Mouse (Mus musculus) liver, adult (tissue): ENCODE data around the gene Kcnc1.

Experiments used
- GATA4 ChIP-seq: IDR thresholded peaks from 2 replicates; pipeline ENCODE4 v1.6.1; 2014; ENCODE audit warnings: mild to moderate bottlenecking, low read length; ENCODE audit not compliant: insufficient replicate concordance

Kcnc1 gene

GRCm38 (mm10) chr7:46396231-46396927 lies at the start of gene Kcnc1:
TSS of gene Kcnc1 (plus strand) at chr7:46396497.
- no peak for TF ChIP-seq GATA4

- no peak for TF ChIP-seq GATA4
Observed at GRCm38 (mm10) chr7:46347692-46348091, 48.6 kb upstream of the Kcnc1 start.

- no peak for TF ChIP-seq GATA4
Observed at GRCm38 (mm10) chr7:46348813-46349212, 47.5 kb upstream of the Kcnc1 start.

GRCm38 (mm10) chr7:46350119-46350702 lies 46.1 kb upstream of the Kcnc1 start:
- no peak for TF ChIP-seq GATA4

- no peak for TF ChIP-seq GATA4
Observed at GRCm38 (mm10) chr7:46352748-46353147, 43.5 kb upstream of the Kcnc1 start.

GRCm38 (mm10) chr7:46353216-46353615 lies 43.1 kb upstream of the Kcnc1 start:
- no peak for TF ChIP-seq GATA4

GRCm38 (mm10) chr7:46353875-46354274 lies 42.4 kb upstream of the Kcnc1 start:
- TF ChIP-seq GATA4, result no peak

- TF ChIP-seq GATA4, result no peak
Observed at GRCm38 (mm10) chr7:46361776-46362175, 34.5 kb upstream of the Kcnc1 start.

- TF ChIP-seq GATA4, result no peak
Observed at GRCm38 (mm10) chr7:46364154-46364553, 32.1 kb upstream of the Kcnc1 start.

- no peak for TF ChIP-seq GATA4
Observed at GRCm38 (mm10) chr7:46365810-46366209, 30.5 kb upstream of the Kcnc1 start.

GRCm38 (mm10) chr7:46371104-46371503 lies 25.2 kb upstream of the Kcnc1 start:
- TF ChIP-seq GATA4, result no peak

GRCm38 (mm10) chr7:46376172-46377007 lies 19.9 kb upstream of the Kcnc1 start, which contains the start of gene Myod1:
TSS of gene Myod1 (plus strand) at chr7:46376474.
- no peak for TF ChIP-seq GATA4

- TF ChIP-seq GATA4, result no peak
Observed at GRCm38 (mm10) chr7:46377008-46377346, 19.3 kb upstream of the Kcnc1 start.

- TF ChIP-seq GATA4, result no peak
Observed at GRCm38 (mm10) chr7:46378123-46378522, 18.2 kb upstream of the Kcnc1 start.

- no peak for TF ChIP-seq GATA4
Observed at GRCm38 (mm10) chr7:46378983-46379382, 17.3 kb upstream of the Kcnc1 start.

GRCm38 (mm10) chr7:46380625-46381024 lies 15.7 kb upstream of the Kcnc1 start:
- TF ChIP-seq GATA4, result no peak
